Mouse (Mus musculus): Measurements from ENCODE around the gene Necap2. TPM values are rescaled to one million over a fixed set of nuclear protein-coding genes. Genes with fewer than 3 reads are reported as not detected.

The Necap2 gene
- total RNA-seq, 4 experiments from 2014 or later, result 55.4 to 82.5 (median 71.9) TPM

DNA sequence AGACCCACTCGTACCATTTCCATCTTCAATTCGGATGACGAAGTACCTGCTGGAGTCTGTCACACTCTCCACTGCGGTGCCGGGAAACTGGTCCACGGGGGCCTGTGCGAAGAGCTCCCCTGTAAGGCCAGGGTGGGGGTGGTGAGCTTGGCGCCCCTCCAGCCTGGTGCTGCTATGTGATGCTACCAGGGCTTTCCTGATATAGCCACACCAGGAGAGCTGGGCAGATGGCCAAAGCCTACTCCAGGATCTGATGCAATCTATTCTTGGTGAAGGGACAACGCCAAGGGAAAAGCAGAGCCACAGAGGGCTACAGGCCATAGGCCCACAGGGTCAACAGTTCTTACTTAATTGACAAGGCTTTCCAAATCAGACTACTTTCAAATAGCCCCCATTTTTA, 4.5 kb downstream of the Necap2 start:
- no peak for DNase-seq

DNA sequence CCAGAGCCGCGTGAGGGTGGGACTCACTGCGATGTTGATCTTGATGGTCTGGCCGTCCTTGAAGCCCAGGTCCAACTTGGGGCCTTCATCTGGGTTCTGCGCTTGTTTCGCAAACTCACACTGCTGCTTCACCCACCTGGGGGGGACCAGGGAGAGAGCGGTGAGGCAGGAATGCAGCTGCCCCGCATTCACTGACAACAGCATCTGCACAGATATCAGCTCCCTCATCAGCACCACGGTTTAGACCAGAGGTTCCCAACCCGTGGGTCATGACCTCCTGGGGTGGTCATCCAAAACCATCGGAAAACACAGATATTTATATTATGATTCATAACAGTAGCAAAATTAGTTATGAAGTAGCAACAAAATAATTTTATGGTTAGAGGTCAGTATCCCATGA, 5.7 kb downstream of the Necap2 start:
- no peak for DNase-seq

DNA sequence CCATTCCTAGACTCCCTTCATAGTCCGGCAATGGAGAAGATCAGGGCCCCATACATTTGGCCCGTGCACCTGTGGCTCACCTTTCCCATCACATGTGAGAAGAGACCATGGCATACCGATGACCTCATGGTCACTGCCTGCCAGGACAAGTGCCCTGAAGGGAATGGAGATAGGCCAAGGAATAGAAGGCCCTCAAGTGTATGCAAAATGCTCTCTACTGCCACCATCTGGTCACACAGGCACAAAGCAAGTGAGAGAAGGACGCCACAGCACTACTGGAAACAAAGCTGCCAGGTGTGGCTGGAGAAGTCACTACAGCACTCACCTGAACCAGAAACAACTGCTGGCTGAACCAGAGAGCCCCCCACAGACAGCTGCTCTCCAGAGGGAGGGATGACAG, 8.4 kb downstream of the Necap2 start:
- no peak for DNase-seq

GRCm38 (mm10) chr4:141068655-141069054, 9.5 kb downstream of the Necap2 start:
- no peak for DNase-seq

- no peak for DNase-seq
Observed at GRCm38 (mm10) chr4:141067516-141068046, 10.6 kb downstream of the Necap2 start.

DNA sequence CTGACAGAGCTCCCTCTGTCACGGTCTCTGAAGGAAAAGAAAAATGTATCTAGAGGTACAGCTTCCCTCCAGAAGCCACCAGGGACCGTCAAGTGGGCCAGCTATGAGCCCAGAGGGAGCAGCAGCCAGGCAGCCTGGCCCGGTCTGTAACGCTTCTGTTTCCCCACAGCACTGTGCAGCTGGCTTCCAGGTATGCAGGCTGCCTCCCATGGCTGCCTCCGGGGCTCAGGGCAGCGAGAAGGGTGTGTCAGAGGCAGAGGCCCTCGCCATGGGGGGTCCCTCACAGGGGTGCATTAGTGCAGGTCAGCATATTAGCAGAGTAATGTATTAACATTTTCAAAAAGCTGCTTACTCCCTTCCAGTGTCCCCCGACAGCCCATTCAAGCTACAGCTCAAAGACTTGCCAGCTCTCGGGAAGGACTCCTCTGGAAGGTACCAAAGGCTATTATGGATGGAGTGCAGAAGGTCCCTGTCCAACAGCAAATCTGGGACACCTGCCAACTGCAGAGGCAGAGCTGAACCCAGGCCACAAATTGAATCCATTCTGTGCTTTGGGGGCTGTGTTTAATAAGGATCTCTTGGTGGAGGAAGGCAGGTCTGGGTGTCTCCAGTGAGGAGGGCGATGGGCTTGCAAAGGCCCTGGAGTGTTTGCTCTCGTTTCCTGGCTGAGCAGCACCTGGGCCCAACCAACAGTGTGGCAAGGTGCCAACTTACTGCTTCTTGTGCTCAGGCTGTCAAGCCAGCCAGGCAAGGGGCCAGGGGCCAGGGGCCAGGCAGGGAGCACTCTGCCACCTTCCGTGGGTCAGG, 11.2 kb downstream of the Necap2 start:
- DNase-seq, result no peak

DNA sequence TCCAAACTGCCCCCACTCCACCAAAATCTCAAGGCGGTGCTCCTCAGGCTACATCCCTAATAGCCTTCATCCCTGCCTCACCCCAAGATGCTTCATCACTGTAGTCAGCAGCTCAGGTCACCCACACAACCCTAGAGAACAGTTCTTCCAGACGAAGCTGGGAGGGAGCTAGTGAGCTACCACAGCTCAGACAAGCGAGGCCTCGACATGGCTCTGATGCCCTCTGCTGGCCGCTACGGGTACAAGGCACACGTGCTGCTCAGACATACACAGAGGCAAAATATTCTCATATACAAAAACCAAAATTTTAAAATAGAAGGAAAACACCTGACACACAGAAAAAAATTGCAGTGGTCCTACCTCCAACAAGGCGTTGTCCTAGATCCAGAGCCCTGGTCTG, 13.0 kb downstream of the Necap2 start:
- peak; percentile 69 for DNase-seq

DNA sequence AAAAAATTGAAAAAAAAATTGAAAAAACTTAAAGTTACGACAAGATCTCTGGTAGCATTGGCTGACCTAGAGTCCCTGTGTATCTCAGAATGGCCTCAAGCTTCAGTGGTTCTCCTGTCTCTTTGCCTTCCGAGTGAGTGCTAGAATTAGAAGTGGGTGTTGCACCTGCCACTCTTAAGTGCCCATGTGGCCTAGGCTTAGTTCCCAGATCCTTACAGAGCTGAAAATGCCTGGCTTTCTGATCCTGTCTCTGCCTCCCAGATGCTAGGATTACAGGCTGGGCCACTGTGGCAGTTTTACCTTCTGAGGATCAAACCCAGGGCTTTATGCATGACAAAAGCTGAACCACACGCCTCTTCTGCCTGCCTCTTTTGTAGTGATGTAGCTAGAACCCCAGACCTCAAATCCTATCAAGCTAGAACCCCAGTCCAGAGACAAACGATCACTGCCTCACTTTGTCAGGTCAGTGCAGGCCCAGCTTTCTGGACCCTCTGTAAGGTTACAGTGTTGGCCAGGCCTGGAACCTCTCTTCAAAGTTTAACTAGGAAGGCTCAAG, 14.0 kb downstream of the Necap2 start:
- DNase-seq, result no peak

DNA sequence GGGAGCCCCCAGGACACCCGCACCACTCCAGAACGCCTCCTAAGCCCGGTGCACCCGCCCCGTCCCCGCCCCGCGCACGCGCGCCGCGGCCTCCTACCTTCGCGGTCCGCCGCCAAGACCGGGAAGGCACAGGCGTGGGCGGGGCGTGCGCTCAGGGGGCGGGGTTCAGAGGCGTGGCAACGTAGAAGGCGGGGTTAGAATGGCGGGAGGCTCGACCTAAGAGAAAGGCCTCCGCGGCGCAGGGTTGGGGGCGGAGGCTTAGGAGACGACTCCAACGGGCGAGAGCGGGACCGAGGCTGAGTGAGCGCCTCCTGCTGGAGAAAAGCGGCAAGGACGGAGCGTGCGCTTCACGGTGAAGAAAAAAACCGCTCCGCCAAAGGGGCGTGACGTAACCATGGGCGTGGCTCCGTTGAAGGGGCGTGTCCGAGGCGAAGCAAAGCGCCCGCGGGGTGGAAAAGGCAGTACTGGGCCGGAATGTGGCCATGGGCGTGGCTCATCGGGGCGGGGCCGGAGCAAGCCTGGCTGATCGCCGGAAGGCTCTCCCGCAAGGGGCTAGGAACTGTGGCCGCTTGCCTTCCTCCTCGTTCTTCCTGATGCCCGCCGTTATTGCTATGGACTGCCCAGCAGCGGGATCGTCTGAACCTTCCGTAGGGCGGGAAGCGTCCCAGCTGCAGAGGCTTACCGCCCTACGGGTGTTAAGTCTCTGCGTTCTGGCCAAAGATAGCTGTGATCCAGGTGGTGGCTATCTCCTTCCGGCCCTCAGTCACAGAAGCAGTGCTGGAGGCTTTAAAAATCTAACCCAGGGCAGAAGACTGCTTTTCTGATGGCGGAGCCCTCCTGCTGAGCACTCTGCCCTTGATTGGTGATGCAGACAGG, 17.5 kb downstream of the Necap2 start, which contains the start of gene Crocc:
Crocc (minus strand) TSS at position 125 of the 876 bp plus-strand sequence.
- peak; percentile 98 for DNase-seq

DNA sequence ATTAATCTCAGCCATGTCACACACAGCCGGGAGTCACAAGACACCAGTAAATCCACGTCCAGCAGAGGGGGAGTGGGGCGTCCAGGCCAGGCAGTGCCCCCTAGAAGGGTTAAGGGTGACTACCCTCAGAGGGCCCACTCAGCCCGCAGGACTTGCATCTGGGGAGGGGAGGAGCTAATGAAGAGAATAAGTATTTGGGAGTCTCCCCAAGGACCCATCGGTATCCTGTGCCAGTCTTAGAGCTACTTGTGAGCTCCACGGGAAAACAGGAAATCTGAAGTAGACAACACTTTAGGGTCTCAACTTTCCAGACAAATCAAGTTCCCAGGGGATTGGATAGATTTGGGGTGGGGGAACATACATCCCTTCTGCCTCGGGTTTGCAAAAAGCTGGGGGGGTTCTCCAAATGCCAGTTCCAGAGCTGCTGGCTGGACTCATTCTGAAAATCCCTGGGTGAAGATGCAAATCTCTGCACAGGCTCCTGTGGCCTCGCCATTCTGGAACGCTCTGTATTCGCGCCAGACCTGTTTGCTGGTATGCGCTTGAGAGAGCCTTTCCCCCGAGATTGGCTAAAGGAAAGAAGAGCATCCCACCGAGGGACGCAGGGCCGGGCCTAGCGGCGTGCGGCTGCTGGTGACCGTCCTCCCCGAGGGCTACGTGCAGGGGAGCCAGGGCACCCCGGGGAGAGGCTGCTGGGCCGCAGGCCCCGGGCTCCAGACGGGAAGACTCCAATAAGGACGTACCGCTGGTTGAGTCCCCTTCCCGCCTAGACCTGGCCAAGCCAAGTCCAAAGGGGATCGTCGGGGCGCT, 18.3 kb downstream of the Necap2 start:
- no peak for DNase-seq

GRCm38 (mm10) chr4:141058835-141059234, 19.3 kb downstream of the Necap2 start:
- no peak for DNase-seq

- DNase-seq, result no peak
Observed at GRCm38 (mm10) chr4:141056970-141057369, 21.2 kb downstream of the Necap2 start.

DNA sequence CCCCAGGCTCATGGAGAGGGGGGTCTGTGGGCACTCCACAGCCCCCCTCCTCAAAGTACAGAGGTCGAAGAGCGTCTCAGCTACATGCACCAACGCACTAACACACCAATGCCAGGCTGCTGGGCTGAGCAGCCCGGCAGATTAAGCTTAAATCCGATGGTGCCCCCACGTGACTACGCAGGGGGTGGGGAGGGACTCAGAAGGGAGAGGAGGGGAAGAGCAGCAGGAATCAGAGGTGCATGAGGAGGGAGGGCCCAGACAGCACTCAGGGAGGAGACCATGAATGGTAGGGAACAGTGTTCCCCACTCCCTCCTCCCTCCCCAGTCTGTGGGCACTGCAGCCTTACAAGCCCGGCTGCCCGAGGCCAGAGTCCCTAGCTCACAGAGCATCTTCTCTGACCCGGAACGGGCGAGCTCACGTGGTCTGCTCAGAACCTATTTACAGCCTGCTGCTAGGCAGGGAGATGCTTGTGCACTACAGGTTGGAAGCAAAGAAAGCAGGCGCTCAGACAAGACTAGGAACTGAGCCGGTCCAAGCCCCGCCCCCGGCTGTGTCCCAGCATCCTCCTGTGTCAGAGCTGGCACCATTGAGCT, 24.5 kb downstream of the Necap2 start:
- DNase-seq, result no peak

DNA sequence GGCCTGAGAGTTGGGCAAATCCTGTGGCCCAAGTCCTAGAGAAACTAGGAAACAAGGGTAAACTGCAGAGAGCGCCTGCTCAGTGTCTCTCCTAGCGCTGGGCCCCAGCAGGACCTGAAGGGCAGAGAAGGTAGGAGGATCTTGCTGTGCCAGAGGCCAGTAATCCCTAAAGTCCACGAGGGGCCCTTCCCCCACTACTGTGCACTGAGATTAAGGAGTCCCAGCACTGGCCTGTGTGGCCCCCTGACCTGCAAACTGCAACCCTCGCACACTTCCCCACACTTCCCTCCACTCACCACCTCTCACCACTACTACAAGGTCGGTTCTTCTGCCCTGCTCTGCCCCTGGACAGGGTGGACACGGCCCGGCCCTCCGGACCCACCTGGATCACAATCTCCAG, 25.0 kb downstream of the Necap2 start:
- DNase-seq, result no peak

GRCm38 (mm10) chr4:141052442-141052841, 25.7 kb downstream of the Necap2 start:
- no peak for DNase-seq

- no peak for DNase-seq
Observed at GRCm38 (mm10) chr4:141049476-141049835, 28.7 kb downstream of the Necap2 start.

GRCm38 (mm10) chr4:141048810-141049475, 29.2 kb downstream of the Necap2 start:
- DNase-seq, result no peak

DNA sequence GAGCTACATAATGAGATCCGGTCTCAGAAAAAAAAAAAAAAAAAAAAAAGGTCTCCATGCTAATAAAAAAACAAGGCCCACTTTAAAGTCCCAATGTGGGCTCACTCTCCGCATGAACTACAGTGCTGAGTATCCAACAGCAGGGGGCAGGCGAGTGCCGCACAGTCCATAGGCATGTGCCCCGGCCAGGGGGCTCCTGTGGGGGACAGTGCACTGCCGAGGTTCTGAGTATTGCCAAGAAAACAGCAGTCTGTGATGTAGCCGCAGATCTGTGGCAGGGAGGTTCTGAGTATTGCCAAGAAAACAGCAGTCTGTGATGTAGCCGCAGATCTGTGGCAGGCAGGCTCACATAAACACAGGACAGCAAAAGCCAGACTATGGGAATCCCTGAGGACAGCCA, 33.3 kb downstream of the Necap2 start:
- DNase-seq, result no peak

DNA sequence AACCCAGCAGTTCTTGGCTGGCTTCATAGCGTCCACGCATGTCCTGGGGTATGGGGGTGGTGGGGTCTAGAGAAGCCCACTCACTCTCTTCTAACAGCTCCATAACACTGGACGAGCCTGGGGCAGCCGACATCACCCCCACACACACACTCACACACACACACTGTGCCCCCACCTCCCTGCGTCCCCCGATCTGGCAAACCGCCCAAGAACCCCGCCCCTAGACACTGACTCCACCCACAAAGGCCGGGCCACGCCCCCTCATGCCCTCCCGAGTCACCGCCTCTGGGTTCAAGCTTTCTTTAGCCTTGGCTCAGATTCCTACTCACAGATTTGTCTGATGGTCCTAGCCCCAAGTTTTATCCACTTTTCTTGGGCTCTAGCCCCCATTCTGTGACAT, 37.0 kb downstream of the Necap2 start:
- no peak for DNase-seq

- peak; percentile 44 for DNase-seq
Observed at GRCm38 (mm10) chr4:141033606-141034549, 44.3 kb downstream of the Necap2 start.

All from adrenal gland, adult 8-10 months (tissue).